In the genomic region with DNA sequence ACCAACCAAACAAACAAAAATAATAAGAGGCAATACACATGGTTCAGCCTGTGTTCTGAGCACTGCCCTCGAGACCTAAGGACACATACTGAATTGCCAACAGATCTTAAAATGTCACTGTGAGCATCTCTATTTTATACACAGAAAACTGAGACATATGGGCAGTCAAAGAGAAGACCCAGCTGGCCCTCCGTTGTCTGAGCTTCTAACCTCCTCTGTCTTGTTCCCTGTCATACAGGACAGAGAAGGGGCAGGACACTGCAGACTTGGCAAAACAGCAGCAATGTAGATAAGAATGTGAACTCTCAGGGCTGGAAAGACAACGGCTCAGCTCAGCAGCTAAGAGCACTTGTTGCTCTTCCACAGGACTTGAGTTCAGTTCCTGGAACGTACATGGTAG, we compare ENCODE assay signal across 21 mouse cellular contexts. TPM values are rescaled to one million over a fixed set of nuclear protein-coding genes. Genes with fewer than 3 reads are reported as not detected.
"Had no signal": no experiment of that assay in that cellular context is flagged by ENCODE, and none has a peak within 500 bp of the region (broad histone marks: within the 10 kb centered on the region; RNA-seq: fewer than 3 reads in every experiment).

No protein-coding gene starts in this region.

- H3K9me3 ChIP-seq: liver, embryonic 12.5 days; midbrain, embryonic 10.5 days; midbrain, embryonic 12.5 days; neural tube, embryonic 13.5 days; neural tube, embryonic 15.5 days; stomach, embryonic 15.5 days had no signal

- H3K27ac ChIP-seq: liver, embryonic 12.5 days; liver, embryonic 14.5 days; midbrain, embryonic 10.5 days; midbrain, embryonic 12.5 days; stomach, embryonic 15.5 days; stomach, postnatal 0 days had no signal

- H3K4me2 ChIP-seq: liver, embryonic 12.5 days; midbrain, embryonic 12.5 days; neural tube, embryonic 13.5 days; neural tube, embryonic 15.5 days; stomach, embryonic 15.5 days had no signal

- ATAC-seq: liver, embryonic 12.5 days; midbrain, embryonic 16.5 days had no signal

- H3K4me1 ChIP-seq: liver, embryonic 12.5 days had no signal

- H3K9ac ChIP-seq: liver, embryonic 12.5 days; liver, embryonic 14.5 days; midbrain, embryonic 12.5 days; neural tube, embryonic 13.5 days; neural tube, embryonic 15.5 days; stomach, embryonic 15.5 days had no signal

- DNase-seq: midbrain, embryonic 14.5 days; retina, postnatal 1 day; right cerebral cortex, adult 18-20 months; right cerebral cortex, postnatal 25 days; thymus, adult 2 months; thymus, postnatal 25 days; thymus, postnatal 4 days had no signal

- H3K4me3 ChIP-seq: liver, embryonic 12.5 days; midbrain, embryonic 10.5 days; midbrain, embryonic 12.5 days; myocyte; neural tube, embryonic 13.5 days; neural tube, embryonic 15.5 days; stomach, embryonic 15.5 days had no signal

- H3K36me3 ChIP-seq: liver, embryonic 12.5 days; midbrain, embryonic 10.5 days; midbrain, embryonic 12.5 days; neural tube, embryonic 13.5 days; neural tube, embryonic 15.5 days; stomach, embryonic 15.5 days had no signal

RNA-seq across cellular contexts. Expression of gene Pipox, which starts 14.6 kb away (rescaled TPM):
- total RNA-seq: megakaryocyte, adult 5-6 weeks; megakaryocyte-erythroid progenitor cell, adult 5-6 weeks had no signal
- polyA plus RNA-seq: myocyte had no signal

RNA-seq across cellular contexts. Expression of gene Sez6, which starts 22.1 kb away (rescaled TPM):
- total RNA-seq: liver, adult 2 months; megakaryocyte, adult 5-6 weeks; megakaryocyte-erythroid progenitor cell, adult 5-6 weeks had no signal
- polyA plus RNA-seq: liver, adult 2 months; myocyte; spleen, adult 2 months had no signal
